Mouse (Mus musculus): ENCODE data around the gene Tmprss13.

GRCm38 (mm10) chr9:45311858-45312257, 7.0 kb upstream of the Tmprss13 start:
- TF ChIP-seq POLR2A (IDR thresholded peaks at IDR 0.05; ENCODE audit: borderline replicate concordance, control insufficient read depth, low read depth, low read length) = no peak
- no peak for TF ChIP-seq CTCF (IDR thresholded peaks at IDR 0.05; ENCODE audit: control insufficient read depth, insufficient read depth, low read length)
